Mouse (Mus musculus) heart, embryonic 12.5 days (tissue): ENCODE results near the gene Slc25a42. TPM values are rescaled to one million over a fixed set of nuclear protein-coding genes. Genes with fewer than 3 reads are reported as not detected.
A peak's percentile ranks its signal among the peaks of the same experiment; 100 is the strongest.

ENCODE experiments used
- ATAC-seq: fragments of 200-750 bp; cut with Nextera tagmentation; 2 replicates; pipeline ENCODE4 v1.8.0; 2017; ENCODE audit warnings: moderate TSS enrichment, moderate library complexity; ENCODE audit not compliant: insufficient number of reproducible peaks, low FRiP score
- H3K27ac ChIP-seq: fragments of 300-500 bp; sonication (generic); 2 replicates; pipeline ENCODE4 v1.5.1; 2016; ENCODE audit warnings: mild to moderate bottlenecking, moderate library complexity; ENCODE audit not compliant: poor library complexity, severe bottlenecking
- H3K27me3 ChIP-seq: fragments of 300-500 bp; sonication (generic); replicated peaks from 2 replicates; pipeline ENCODE4 v1.6.1; 2016; ENCODE audit warnings: mild to moderate bottlenecking, moderate library complexity
- H3K36me3 ChIP-seq: fragments of 300-500 bp; sonication (generic); 2 replicates; pipeline ENCODE4 v1.6.1; 2016; ENCODE audit warnings: mild to moderate bottlenecking, moderate library complexity
- H3K4me1 ChIP-seq: fragments of 300-500 bp; sonication (generic); replicated peaks from 2 replicates; pipeline ENCODE4 v1.6.1; 2016; ENCODE audit warnings: mild to moderate bottlenecking
- H3K4me2 ChIP-seq: fragments of 300-500 bp; sonication (generic); 2 replicates; pipeline ENCODE4 v1.6.1; 2016; ENCODE audit warnings: mild to moderate bottlenecking, moderate library complexity
- H3K4me3 ChIP-seq: fragments of 300-500 bp; sonication (generic); 2 replicates; pipeline ENCODE4 v1.5.1; 2016; ENCODE audit warnings: mild to moderate bottlenecking
- H3K9ac ChIP-seq: fragments of 300-500 bp; sonication (generic); 2 replicates; pipeline ENCODE4 v1.6.1; 2016; ENCODE audit warnings: mild to moderate bottlenecking, moderate library complexity
- H3K9me3 ChIP-seq: fragments of 300-500 bp; sonication (generic); replicated peaks from 2 replicates; pipeline ENCODE4 v1.6.1; 2016; ENCODE audit warnings: mild to moderate bottlenecking, moderate library complexity
- WGBS: fragments of 180-500 bp; shearing (Covaris S2); methylation state at CpG from one replicate; pipeline ENCODE4 v1.1.7; 2016; 5-methylcytosine and 5-hydroxymethylcytosine counted together
- polyA plus RNA-seq: library from polyadenylated mRNA; unstranded; fragments of >200 nt; fragmentation: Nextera tagmentation; extraction: Ambion mirVana; gene quantifications from 2 replicates; pipeline ENCODE4 v1.2.1, GENCODE M21; 2016

The Slc25a42 gene
- polyA plus RNA-seq, 1 experiment from 2014 or later, result 8.5 TPM

DNA sequence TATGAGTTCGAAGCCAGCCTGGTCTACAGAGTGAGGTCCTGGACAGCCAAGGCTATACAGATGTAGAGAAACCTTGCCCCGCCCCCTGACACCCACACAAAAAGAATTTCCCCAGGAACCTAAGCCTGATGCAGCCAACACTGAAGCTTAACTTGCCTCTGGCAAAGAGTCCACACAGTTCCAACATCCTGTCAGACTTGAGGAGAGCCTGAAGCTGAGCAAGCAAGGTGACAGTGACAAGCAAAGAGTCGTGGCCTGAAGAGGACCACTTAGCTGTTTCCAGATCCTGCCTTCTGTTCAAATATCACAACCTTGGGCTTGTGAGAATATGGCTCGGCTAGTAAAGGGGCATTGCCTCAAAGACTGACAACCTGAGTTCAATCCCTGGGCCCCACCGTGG is 3.0 kb upstream of the Slc25a42 start:
- no peaks in the 10 kb centered on the region; the same call in 1 of the 2 replicates for H3K27me3 ChIP-seq
- H3K4me2 ChIP-seq, result no peak overlapping the region
- no peak overlapping the region for H3K4me3 ChIP-seq
- no peak overlapping the region for H3K27ac ChIP-seq
- H3K9ac ChIP-seq, result no peak overlapping the region
- WGBS, result 59% methylated on average over 5 of the region's 5 CpGs
- ATAC-seq, result no peak
- H3K36me3 ChIP-seq, result no peaks in the 10 kb centered on the region
- peaks cover 27% of the 10 kb centered on the region for H3K4me1 ChIP-seq
- no peaks in the 10 kb centered on the region for H3K9me3 ChIP-seq

DNA sequence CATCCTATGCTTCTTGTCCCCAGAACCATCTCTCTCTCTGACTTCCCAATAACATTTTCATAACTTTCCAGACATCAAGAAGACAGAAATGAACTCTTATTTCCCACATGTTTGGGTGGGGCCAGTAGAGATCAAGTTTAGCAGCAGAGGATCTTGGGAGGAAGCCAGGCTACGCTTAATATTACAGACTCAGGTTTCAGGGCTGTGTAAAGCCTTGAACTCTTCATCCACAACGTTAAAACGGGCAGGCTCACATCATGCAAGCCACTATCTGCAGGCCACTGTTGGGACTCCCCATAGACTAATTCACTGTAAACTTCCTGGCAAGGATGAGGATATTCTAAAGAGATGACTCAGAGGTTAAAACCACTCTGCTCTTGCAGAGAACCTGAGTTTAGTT is 2.3 kb upstream of the Slc25a42 start:
- Histone ChIP-seq H3K27me3 (no peaks in the 10 kb centered on the region; the same call in 1 of the 2 replicates), H3K9ac (no peak overlapping the region), H3K4me3 (no peak overlapping the region), H3K27ac (no peak overlapping the region), H3K4me1 (peaks cover 23% of the 10 kb centered on the region), H3K36me3 (no peaks in the 10 kb centered on the region), H3K9me3 (no peaks in the 10 kb centered on the region), H3K4me2 (no peak overlapping the region)
- 64% methylated on average over 3 of the region's 3 CpGs for WGBS
- ATAC-seq, result no peak

DNA sequence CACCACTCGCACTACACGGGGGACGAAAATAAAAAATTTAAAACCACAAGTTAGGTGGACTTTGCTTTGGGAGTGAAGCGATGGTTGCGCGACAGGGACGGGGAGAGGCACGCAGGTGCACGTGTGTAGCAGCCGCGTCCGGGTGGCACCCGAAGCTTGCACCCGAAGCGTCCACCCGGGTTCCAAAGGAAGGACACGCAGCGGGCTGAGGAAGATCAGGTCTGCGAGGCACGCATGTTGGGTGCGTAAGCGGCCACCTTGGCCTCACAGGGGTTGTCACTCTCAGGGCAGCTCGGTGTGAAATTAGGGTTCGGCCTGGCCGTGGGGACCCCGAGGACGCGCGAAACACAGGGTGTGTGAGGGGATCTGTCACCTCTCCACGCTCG is 386 bp downstream of the Slc25a42 start:
- peak overlapping the region; percentile 93 for H3K4me2 ChIP-seq
- H3K27ac ChIP-seq, result no peak overlapping the region

DNA sequence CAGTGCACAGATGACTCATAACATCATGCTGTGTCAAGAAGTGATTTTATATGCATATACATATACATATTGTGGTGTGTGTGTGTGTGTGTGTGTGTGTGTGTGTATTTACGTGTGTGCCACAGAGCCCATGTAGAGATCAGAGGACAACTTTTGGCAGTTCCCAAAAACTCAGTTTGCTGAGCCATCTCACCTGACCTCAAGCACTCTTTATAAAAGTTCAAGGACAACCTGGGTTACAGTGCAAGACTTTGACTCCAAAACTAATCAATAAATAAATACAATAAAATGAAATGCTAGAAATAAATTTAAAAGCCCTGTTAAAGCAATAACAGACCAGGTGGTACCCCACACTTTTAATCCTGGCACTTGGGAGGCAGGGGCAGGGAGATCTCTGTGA is 830 bp downstream of the Slc25a42 start:
- H3K27me3 ChIP-seq, result no peaks in the 10 kb centered on the region
- ATAC-seq, result no peak
- H3K4me2 ChIP-seq, result peak overlapping the region; percentile 93
- no peak overlapping the region for H3K27ac ChIP-seq
- no peaks in the 10 kb centered on the region for H3K36me3 ChIP-seq
- peak overlapping the region; percentile 75 for H3K9ac ChIP-seq
- peaks cover 17% of the 10 kb centered on the region for H3K4me1 ChIP-seq
- peak overlapping the region; percentile 70 for H3K4me3 ChIP-seq
- WGBS, result 63% methylated on average over 1 of the region's 1 CpGs
- H3K9me3 ChIP-seq, result no peaks in the 10 kb centered on the region

More for the DNA sequence above, 386 bp downstream of the Slc25a42 start:
- peak overlapping the region; percentile 70 for H3K4me3 ChIP-seq
- H3K9ac ChIP-seq, result peak overlapping the region; percentile 75
- 2% methylated on average over 31 of the region's 31 CpGs for WGBS
- ATAC-seq, result no peak
- peaks cover 17% of the 10 kb centered on the region for H3K4me1 ChIP-seq
- H3K27me3 ChIP-seq, result no peaks in the 10 kb centered on the region
- no peaks in the 10 kb centered on the region for H3K36me3 ChIP-seq
- H3K9me3 ChIP-seq, result no peaks in the 10 kb centered on the region

DNA sequence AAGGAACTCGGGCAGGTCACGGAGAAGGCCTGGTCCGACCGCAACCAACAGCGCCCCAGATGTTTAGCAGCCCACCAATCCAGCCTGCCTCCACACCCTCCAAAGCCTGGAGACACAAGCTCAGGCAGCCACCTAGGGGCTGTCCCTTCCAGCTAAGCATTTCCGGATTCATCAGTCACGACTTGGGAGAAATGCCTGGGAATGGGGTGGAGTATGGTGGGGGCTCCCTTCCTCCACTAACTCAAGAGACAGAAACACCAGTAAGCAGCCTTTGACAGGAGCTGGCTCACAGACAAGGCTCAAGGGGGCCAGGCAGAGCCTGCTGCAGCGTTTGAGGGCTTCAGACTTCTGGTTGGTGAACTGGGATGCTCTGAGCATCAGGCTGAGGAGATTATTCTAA is 1.6 kb downstream of the Slc25a42 start:
- ATAC-seq, result no peak
- no peak overlapping the region for H3K27ac ChIP-seq
- no peaks in the 10 kb centered on the region for H3K27me3 ChIP-seq
- 0 out of 2 replicates have a peak overlapping the region, but pooled peaks have one; percentile 70 for H3K4me3 ChIP-seq
- H3K4me1 ChIP-seq, result peaks cover 17% of the 10 kb centered on the region
- H3K9me3 ChIP-seq, result no peaks in the 10 kb centered on the region
- peak overlapping the region; percentile 93 for H3K4me2 ChIP-seq
- no peaks in the 10 kb centered on the region for H3K36me3 ChIP-seq
- 24% methylated on average over 8 of the region's 8 CpGs for WGBS
- H3K9ac ChIP-seq, result 0 out of 2 replicates have a peak overlapping the region, but pooled peaks have one; percentile 15

DNA sequence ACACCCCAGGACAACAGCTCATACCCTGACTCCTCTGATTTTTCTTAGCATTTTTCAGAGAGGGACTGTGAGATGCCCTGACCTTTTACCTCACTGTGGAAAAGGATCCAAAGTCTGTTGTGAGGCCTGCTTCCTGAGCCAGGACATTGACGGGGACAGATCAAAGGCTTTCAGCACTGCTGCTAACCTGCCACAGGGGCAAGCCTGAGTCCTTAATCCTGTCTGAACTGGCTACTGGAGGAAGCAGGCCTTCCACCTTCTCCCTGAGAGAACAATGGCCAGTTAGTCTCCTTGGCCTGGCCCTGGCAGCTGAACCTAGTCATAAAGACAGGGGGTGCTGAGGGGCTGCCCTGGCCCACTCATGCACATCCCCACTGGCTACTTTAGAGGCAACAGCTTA is 4.0 kb downstream of the Slc25a42 start:
- no peak overlapping the region for H3K4me2 ChIP-seq
- no peaks in the 10 kb centered on the region for H3K36me3 ChIP-seq
- H3K9me3 ChIP-seq, result no peaks in the 10 kb centered on the region
- no peak overlapping the region for H3K9ac ChIP-seq
- no peaks in the 10 kb centered on the region for H3K27me3 ChIP-seq
- 49% methylated on average over 1 of the region's 1 CpGs for WGBS
- no peak overlapping the region for H3K27ac ChIP-seq
- H3K4me1 ChIP-seq, result peaks cover 31% of the 10 kb centered on the region
- no peak overlapping the region for H3K4me3 ChIP-seq
- no peak for ATAC-seq

DNA sequence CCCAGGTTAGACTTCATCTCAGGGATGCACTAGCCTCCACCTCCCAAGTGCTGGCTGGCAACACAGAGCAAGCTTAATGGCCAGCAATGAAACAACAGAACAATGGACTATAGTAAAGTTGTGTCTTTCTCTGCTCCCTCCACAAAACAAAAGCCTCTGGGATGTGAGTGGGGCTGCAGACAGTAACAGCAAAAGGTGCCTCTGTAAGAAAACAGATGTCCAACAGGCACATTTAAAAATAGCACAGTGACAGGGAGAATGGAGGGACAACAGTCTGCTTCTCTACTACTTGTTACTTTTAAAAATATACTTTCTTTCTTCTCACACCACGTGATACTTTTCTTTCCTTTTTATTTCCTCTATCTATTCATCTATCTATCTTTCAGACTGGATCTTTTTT is 7.3 kb downstream of the Slc25a42 start:
- H3K4me3 ChIP-seq, result no peak overlapping the region
- peaks cover 21% of the 10 kb centered on the region for H3K4me1 ChIP-seq
- no peaks in the 10 kb centered on the region for H3K27me3 ChIP-seq
- no peak for ATAC-seq
- peak overlapping the region; percentile 90 for H3K27ac ChIP-seq
- H3K9ac ChIP-seq, result no peak overlapping the region
- no peaks in the 10 kb centered on the region for H3K9me3 ChIP-seq
- 28% methylated on average over 1 of the region's 1 CpGs for WGBS
- H3K36me3 ChIP-seq, result no peaks in the 10 kb centered on the region
- H3K4me2 ChIP-seq, result no peak overlapping the region

DNA sequence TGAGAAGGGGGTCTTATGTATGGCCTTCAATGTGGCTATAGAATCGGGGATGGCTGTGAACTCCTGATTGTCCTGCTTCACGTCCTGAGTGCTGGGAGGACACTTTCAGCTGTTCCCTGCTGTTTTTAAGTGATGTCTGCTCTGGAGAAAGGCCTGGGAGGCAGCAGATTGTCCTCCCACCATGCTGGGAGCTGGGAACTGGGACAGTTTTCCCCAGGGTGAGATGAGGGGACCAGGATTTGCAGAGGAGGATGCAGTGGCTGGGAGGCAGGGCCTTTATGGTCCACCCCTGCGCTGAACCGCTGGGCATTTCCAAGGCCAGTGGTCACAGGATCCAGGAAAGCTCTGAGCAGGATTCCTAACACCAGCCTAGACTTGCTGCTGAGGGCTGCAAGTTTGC is 9.0 kb downstream of the Slc25a42 start:
- H3K9ac ChIP-seq, result no peak overlapping the region
- no peak overlapping the region for H3K4me2 ChIP-seq
- H3K9me3 ChIP-seq, result no peaks in the 10 kb centered on the region
- peaks cover 21% of the 10 kb centered on the region for H3K4me1 ChIP-seq
- no peak overlapping the region for H3K4me3 ChIP-seq
- WGBS, result 66% methylated on average over 4 of the region's 4 CpGs
- ATAC-seq, result no peak
- no peaks in the 10 kb centered on the region for H3K36me3 ChIP-seq
- no peak overlapping the region for H3K27ac ChIP-seq
- no peaks in the 10 kb centered on the region for H3K27me3 ChIP-seq

DNA sequence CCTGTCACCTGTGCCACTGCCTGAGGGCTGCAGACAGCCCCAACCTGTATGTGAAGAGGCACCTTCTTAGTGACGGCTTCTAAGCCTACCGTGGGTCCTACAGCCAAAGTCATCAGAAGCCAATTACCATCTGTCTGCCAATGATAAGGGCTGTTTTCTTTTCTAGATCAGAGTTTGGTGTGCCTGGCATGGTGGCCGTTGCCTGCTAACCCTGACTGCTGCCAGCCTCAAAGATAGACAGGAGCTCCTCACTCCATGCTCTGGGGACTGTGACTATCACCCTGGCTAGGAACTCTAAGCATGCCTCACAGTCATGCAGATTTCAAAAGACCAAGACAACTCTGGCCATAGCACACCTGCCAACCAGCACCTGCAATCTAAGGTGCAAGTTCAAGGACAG is 10.7 kb downstream of the Slc25a42 start:
- Histone ChIP-seq H3K4me2 (no peak overlapping the region), H3K9ac (no peak overlapping the region), H3K9me3 (no peaks in the 10 kb centered on the region), H3K27me3 (no peaks in the 10 kb centered on the region), H3K4me1 (peaks cover 24% of the 10 kb centered on the region), H3K36me3 (no peaks in the 10 kb centered on the region), H3K27ac (no peak overlapping the region), H3K4me3 (no peak overlapping the region)
- WGBS, result 55% methylated on average over 3 of the region's 3 CpGs
- ATAC-seq, result no peak

DNA sequence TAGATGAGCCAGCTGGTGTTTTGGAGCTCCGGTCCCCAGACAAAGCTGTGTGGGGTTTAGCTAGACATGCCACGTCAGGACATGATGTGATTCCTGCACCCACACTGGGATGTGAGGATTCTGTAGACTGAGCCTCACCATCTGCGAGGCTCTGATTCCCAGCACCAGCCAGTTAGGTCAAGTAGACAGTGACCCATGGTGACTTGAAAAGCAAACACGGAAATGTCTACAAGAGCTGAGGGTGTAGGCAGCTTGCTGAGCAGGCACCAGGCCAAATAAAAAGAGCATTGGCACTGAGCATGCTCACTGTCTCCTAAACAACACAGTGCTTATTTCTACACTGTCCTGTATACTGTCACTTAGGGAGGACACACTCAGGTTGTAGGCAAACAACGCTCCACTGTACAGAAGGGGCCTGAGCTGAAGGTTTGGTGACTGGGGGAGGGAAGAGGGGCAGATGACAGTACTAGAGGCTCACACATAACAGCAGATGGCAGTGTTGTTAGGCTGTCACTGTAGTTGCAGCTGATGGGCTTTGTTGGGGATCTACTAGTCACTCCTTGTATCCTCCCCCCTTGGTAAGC is 11.9 kb downstream of the Slc25a42 start:
- 0 out of 2 replicates have a peak, but pooled peaks have one; percentile 10 for ATAC-seq
- H3K27me3 ChIP-seq, result no peaks in the 10 kb centered on the region
- no peak overlapping the region for H3K4me3 ChIP-seq
- H3K9me3 ChIP-seq, result no peaks in the 10 kb centered on the region
- 69% methylated on average over 5 of the region's 5 CpGs for WGBS
- H3K36me3 ChIP-seq, result no peaks in the 10 kb centered on the region
- no peak overlapping the region for H3K9ac ChIP-seq
- H3K4me1 ChIP-seq, result peaks cover 24% of the 10 kb centered on the region
- H3K27ac ChIP-seq, result no peak overlapping the region
- H3K4me2 ChIP-seq, result no peak overlapping the region

DNA sequence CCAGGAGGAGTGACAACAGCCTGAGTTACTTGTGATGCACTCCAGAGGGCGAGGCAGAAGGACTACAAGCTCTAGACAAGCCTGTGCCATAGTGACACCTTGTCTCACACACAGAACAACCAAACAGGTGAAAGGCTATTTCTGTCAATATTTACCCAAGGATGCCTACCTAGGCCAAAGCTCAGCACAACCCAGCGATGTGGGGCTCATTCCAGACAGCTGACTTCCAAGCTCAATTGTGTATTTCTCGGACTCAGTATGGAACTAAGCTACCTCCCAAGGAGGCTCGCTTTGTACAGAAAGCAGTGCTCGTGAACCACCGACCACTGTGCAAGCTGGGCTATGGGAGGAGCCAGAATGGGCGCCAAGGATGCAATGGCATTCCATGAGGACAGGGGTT is 14.5 kb downstream of the Slc25a42 start:
- Histone ChIP-seq H3K9me3 (no peaks in the 10 kb centered on the region), H3K4me2 (no peak overlapping the region), H3K9ac (no peak overlapping the region), H3K36me3 (0 out of 2 replicates have a peak, but pooled peaks cover 3% of the 10 kb centered on the region), H3K27me3 (no peaks in the 10 kb centered on the region), H3K4me3 (no peak overlapping the region), H3K27ac (no peak overlapping the region), H3K4me1 (0 out of 2 replicates have a peak, but pooled peaks cover 6% of the 10 kb centered on the region)
- no peak for ATAC-seq
- WGBS, result 60% methylated on average over 7 of the region's 7 CpGs

DNA sequence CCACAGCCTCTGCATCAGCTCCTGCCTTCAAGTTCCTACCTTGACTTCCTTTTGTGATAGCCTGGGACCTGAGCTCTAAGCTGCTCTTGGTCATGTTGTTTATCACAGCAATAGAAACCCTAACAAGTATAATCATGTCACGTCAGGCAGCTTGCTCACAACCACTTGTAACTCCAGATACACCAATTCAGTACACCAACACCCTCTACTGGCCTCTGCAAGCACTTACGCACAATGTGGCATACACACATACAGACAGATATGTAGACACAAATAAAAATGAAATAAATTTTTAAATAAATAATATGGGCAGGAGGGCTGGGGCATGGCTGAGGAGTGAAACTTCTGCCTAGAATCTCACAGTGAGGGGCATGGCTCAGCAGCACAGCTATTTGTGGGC is 16.3 kb downstream of the Slc25a42 start:
- Histone ChIP-seq H3K4me2 (no peak overlapping the region), H3K36me3 (0 out of 2 replicates have a peak, but pooled peaks cover 5% of the 10 kb centered on the region), H3K9ac (no peak overlapping the region), H3K4me3 (no peak overlapping the region), H3K4me1 (0 out of 2 replicates have a peak, but pooled peaks cover 6% of the 10 kb centered on the region), H3K27ac (no peak overlapping the region), H3K9me3 (no peaks in the 10 kb centered on the region), H3K27me3 (no peaks in the 10 kb centered on the region)
- WGBS, result 77% methylated on average over 2 of the region's 2 CpGs
- no peak for ATAC-seq
